Mouse (Mus musculus): ENCODE data around the gene Olfr460.
"Not testable (repeated sequence)": the region's sequence is repeated elsewhere in the genome, so short reads cannot be mapped to it uniquely, and the experiment has no call there.

The Olfr460 gene

DNA sequence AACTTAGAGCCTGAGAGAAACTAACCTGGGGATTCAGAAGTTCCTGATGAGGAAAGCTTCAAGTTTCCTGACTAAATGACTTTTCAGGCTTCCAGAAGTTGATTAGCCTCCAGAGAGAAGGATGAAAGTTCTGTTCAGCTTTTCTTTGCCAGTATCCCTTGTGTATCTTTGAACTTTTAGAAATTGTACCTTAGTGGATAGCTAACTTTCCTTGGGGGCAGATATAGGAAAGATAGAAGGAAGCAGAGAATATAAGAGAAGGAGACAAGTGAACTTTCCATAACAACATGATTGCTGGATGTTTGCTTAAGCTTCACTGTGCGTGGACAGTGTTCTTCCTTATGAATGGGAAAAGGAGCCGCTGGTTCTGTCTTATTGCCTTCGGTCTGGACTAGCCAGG lies at the start of gene Olfr460:
TSS of gene Olfr460 (plus strand) at position 301 of the 400 bp plus-strand sequence.
- in situ Hi-C loops (cut with MboI, MseI): no loop called here

DNA sequence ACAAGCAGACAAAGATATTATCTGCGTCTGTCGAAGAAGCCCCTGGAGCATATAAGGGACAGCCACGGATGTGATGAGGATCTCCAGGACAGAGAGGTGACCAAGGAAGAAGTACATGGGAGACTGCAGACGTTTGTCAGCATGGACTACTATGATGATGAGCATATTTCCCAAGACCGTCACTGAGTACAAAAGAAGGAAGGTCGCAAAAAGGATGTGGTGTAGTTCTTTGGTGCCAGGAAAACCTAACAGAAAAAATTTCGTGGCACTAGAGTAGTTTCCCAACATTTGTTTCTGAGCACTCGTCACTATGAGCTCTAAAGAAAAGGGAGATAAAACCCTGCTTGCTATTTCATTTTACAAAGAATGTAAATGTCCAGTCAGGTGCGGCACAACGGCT lies 24.6 kb upstream of the Olfr460 start:
- in situ Hi-C loops (cut with MboI, MseI): no loop called here

DNA sequence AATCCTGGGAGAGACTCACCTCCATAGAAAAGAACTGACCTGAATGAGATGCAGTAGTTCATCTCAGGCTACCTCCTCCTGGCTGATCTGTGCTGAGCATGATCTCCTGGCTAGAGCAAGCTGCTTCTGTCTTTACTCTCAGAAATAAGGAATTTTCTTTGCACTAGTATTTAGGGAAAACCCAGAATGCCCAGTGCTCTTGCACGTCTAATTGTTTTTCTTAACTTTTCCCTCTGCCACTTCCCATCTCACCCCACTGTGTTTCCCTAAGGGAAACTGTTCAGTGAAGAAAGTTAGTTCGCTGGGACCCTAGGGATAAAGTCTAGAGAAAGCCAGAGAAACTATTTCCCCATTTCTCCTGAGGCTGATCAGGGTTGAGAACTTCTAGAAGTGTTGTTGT lies 14.3 kb upstream of the Olfr460 start, which contains the start of gene Olfr461:
TSS of gene Olfr461 (minus strand) at position 101 of the 400 bp plus-strand sequence.
- in situ Hi-C loops (cut with MboI, MseI): no loop called here

DNA sequence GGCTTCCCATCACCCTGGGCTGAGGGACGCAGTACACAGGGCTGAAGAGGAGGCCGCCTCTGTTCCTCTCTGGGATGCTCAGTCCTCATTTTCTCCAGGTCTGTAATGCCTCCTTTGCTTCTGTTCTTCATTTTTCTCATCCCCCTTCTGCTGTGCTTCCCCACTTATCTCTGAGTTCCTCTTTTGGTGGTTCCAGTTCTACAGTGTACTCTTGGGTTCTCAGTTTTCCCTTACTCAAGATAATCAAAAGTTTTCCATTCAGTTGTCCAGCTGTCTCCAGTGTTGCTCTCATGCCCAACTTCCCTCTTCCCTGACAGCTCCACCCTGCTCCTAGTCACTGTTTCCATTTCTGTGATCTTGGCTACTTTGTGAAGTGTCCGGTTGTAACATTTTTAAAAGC lies 4.3 kb downstream of the Olfr460 start:
- in situ Hi-C loops (cut with MboI, MseI): no loop called here

GRCm38 (mm10) chr6:40576305-40576704 lies 7.0 kb downstream of the Olfr460 start:
- in situ Hi-C loops (cut with MboI, MseI): no loop called here

- in situ Hi-C loops (cut with MboI, MseI): no loop called here
These were observed 15.0 kb downstream of the Olfr460 start for GRCm38 (mm10) chr6:40584336-40584735.

DNA sequence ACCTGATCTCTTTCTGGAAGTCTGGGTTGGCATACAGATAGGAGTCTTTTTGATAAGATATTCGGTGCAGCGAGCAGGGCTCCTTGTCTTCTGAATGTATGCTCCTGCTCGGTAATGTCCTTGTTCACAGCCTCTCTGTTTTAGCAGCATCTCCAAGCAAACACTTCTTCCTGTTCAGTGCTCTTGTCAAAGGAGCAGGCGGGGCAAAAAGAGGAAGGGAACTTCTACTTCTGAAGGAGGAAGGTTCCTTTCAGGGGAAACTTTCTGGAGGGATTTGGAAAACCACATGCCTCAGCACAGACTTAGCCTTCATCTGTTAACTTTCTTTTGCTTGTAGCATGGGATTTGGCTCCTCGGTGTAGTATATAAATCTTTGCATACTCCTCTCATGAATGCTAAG lies 16.4 kb downstream of the Olfr460 start, which contains the start of gene Clec5a:
TSS of gene Clec5a (minus strand) at position 177 of the 400 bp plus-strand sequence.
- in situ Hi-C loops (cut with MboI, MseI): no loop called here

DNA sequence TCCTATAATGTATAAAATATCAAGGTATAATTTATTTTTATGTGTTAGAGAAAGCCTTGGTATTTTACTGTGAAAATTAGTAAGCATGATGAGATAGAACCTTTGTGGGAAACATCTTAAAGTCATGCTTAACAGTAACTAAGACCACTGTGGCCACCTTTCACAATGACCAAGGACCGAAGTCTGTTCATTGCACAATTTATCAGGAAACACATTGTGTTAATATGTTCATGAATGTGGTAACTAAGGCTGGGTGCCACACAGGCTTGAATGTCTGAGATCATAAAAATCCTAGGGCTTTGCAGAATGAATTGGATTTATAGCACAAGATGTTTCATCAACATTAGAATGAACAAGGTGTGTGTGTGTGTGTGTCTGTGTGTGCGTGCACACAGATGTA lies 19.1 kb downstream of the Olfr460 start:
- in situ Hi-C loops (cut with MboI, MseI): no loop called here

GRCm38 (mm10) chr6:40594804-40595550 lies 25.7 kb downstream of the Olfr460 start:
- in situ Hi-C loops (cut with MboI, MseI): no loop called here

- in situ Hi-C loops (cut with MboI, MseI): not testable (repeated sequence)
These were observed 29.3 kb downstream of the Olfr460 start for GRCm38 (mm10) chr6:40598546-40598945.

DNA sequence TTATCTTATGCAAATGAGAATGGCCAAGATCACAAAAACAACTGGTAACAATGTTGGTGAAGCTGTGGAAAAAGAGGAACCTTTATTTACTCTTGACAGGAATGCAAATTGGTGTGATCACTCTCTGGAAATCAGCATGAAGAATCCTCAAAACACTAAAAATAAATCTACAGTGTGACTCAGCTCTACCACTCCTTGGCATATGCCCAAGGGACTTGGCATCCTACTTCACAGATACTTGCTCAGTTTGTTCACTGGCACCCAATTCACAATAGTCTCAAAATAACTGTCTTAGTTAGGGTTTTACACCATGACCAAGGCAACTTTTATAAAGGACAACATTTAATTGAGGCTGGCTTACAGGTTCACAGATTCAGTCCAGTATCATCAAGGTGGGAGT lies 38.1 kb downstream of the Olfr460 start:
- in situ Hi-C loops (cut with MboI, MseI): no loop called here

GRCm38 (mm10) chr6:40610244-40610643 lies 41.0 kb downstream of the Olfr460 start:
- in situ Hi-C loops (cut with MboI, MseI): no loop called here

DNA sequence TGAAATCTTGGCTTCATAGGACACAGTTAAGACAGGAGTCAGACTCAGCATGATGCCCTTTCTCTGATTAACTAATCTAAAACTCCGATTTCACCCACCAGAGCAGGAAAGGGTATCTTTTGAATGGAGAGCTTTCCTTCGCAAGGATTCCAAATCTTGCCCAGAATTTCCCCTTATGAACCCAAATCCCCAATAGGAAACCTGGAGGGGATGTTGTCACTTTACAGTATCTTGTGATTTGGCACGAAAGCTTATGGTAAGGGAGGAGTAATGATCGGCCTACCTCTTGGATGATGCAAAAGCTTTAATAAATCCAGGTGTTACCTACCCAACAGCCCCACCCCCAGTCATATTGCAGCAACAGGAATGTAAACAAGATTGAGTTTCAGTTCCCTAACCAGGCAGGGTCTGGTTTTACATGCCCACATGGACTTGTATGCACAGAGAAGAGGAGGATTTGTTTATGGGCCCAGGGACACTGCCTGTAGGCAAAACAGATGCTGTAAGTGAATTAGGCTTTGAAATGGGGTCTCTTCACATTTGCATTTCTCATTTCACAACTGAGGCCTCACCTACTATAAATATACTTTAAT lies 44.1 kb downstream of the Olfr460 start, which contains the start of gene Tas2r138:
TSS of gene Tas2r138 (minus strand) at position 51 of the 593 bp plus-strand sequence.
- in situ Hi-C loops (cut with MboI, MseI): no loop called here

- in situ Hi-C loops (cut with MboI, MseI): no loop called here
These were observed 48.7 kb downstream of the Olfr460 start for GRCm38 (mm10) chr6:40617965-40618364.

All from T-helper 1 cell (primary cell).